Mouse (Mus musculus): ENCODE data around the gene Arsg. TPM values are rescaled to one million over a fixed set of nuclear protein-coding genes. Genes with fewer than 3 reads are reported as not detected.

Arsg gene
- polyA plus RNA-seq, 1 experiment from 2014 or later, result 4.1 TPM

- Histone ChIP-seq H3K4me2 (ENCODE audit: low read depth, low read length) (no peak overlapping the region), H3K27me3 (ENCODE audit: control insufficient read depth, insufficient read depth, low read length) (no peaks in the 10 kb centered on the region), H3K27ac (ENCODE audit: low read length) (no peak overlapping the region), H3K36me3 (ENCODE audit: control insufficient read depth, insufficient read depth, low read length) (no peaks in the 10 kb centered on the region), H3K4me1 (ENCODE audit: control insufficient read depth, insufficient read depth, low read length) (peaks cover 17% of the 10 kb centered on the region), H3K9ac (ENCODE audit: low read length) (no peak overlapping the region), H3K9me3 (replicated peaks; ENCODE audit: control insufficient read depth, low read length) (no peaks in the 10 kb centered on the region), H3K4me3 (replicated peaks; ENCODE audit: low read length) (no peak overlapping the region)
- 23% methylated on average over 12 of the region's 12 CpGs for WGBS
- peak; percentile 14; the same call in 1 of the 2 replicates for ATAC-seq (ENCODE audit: insufficient read depth, low FRiP score)
These were observed 72.5 kb downstream of the Arsg start for GRCm38 (mm10) chr11:109545700-109546143.

- Histone ChIP-seq H3K27me3 (ENCODE audit: control insufficient read depth, insufficient read depth, low read length) (no peaks in the 10 kb centered on the region), H3K4me2 (ENCODE audit: low read depth, low read length) (no peak overlapping the region), H3K36me3 (ENCODE audit: control insufficient read depth, insufficient read depth, low read length) (no peaks in the 10 kb centered on the region), H3K9ac (ENCODE audit: low read length) (no peak overlapping the region), H3K4me1 (ENCODE audit: control insufficient read depth, insufficient read depth, low read length) (peaks cover 17% of the 10 kb centered on the region), H3K4me3 (replicated peaks; ENCODE audit: low read length) (no peak overlapping the region), H3K9me3 (replicated peaks; ENCODE audit: control insufficient read depth, low read length) (no peaks in the 10 kb centered on the region), H3K27ac (ENCODE audit: low read length) (no peak overlapping the region)
- WGBS, result 49% methylated on average over 16 of the region's 16 CpGs
- no peak for ATAC-seq (ENCODE audit: insufficient read depth, low FRiP score)
These were observed 73.3 kb downstream of the Arsg start for GRCm38 (mm10) chr11:109546305-109547001.

- Histone ChIP-seq H3K9ac (ENCODE audit: low read length) (no peak overlapping the region), H3K27me3 (ENCODE audit: control insufficient read depth, insufficient read depth, low read length) (no peaks in the 10 kb centered on the region), H3K9me3 (replicated peaks; ENCODE audit: control insufficient read depth, low read length) (no peaks in the 10 kb centered on the region), H3K4me3 (replicated peaks; ENCODE audit: low read length) (no peak overlapping the region), H3K27ac (ENCODE audit: low read length) (no peak overlapping the region), H3K4me1 (ENCODE audit: control insufficient read depth, insufficient read depth, low read length) (peaks cover 17% of the 10 kb centered on the region), H3K4me2 (ENCODE audit: low read depth, low read length) (no peak overlapping the region), H3K36me3 (ENCODE audit: control insufficient read depth, insufficient read depth, low read length) (no peaks in the 10 kb centered on the region)
- WGBS, result 95% methylated on average over 1 of the region's 1 CpGs
- ATAC-seq (ENCODE audit: insufficient read depth, low FRiP score), result no peak
These were observed 74.5 kb downstream of the Arsg start for GRCm38 (mm10) chr11:109547652-109548051.

GRCm38 (mm10) chr11:109549599-109550290 is 76.6 kb downstream of the Arsg start:
- no peaks in the 10 kb centered on the region for H3K36me3 ChIP-seq (ENCODE audit: control insufficient read depth, insufficient read depth, low read length)
- no peak overlapping the region for H3K4me2 ChIP-seq (ENCODE audit: low read depth, low read length)
- H3K27ac ChIP-seq (ENCODE audit: low read length), result peak overlapping the region; percentile 48; the same call in 1 of the 2 replicates
- no peak overlapping the region for H3K9ac ChIP-seq (ENCODE audit: low read length)
- no peak overlapping the region for H3K4me3 ChIP-seq (replicated peaks; ENCODE audit: low read length)
- no peaks in the 10 kb centered on the region for H3K9me3 ChIP-seq (replicated peaks; ENCODE audit: control insufficient read depth, low read length)
- peaks cover 30% of the 10 kb centered on the region for H3K4me1 ChIP-seq (ENCODE audit: control insufficient read depth, insufficient read depth, low read length)
- peak; percentile 56; the same call in 1 of the 2 replicates for ATAC-seq (ENCODE audit: insufficient read depth, low FRiP score)
- 43% methylated on average over 5 of the region's 5 CpGs for WGBS
- H3K27me3 ChIP-seq (ENCODE audit: control insufficient read depth, insufficient read depth, low read length), result no peaks in the 10 kb centered on the region

- peak overlapping the region; percentile 89 for H3K27ac ChIP-seq (ENCODE audit: low read length)
- no peak for ATAC-seq (ENCODE audit: insufficient read depth, low FRiP score)
- H3K4me2 ChIP-seq (ENCODE audit: low read depth, low read length), result no peak overlapping the region
- H3K27me3 ChIP-seq (ENCODE audit: control insufficient read depth, insufficient read depth, low read length), result no peaks in the 10 kb centered on the region
- H3K4me1 ChIP-seq (ENCODE audit: control insufficient read depth, insufficient read depth, low read length), result peaks cover 32% of the 10 kb centered on the region
- WGBS, result 62% methylated on average over 4 of the region's 4 CpGs
- H3K36me3 ChIP-seq (ENCODE audit: control insufficient read depth, insufficient read depth, low read length), result no peaks in the 10 kb centered on the region
- no peaks in the 10 kb centered on the region for H3K9me3 ChIP-seq (replicated peaks; ENCODE audit: control insufficient read depth, low read length)
- H3K9ac ChIP-seq (ENCODE audit: low read length), result peak overlapping the region; percentile 51
- H3K4me3 ChIP-seq (replicated peaks; ENCODE audit: low read length), result no peak overlapping the region
These were observed 80.7 kb downstream of the Arsg start for GRCm38 (mm10) chr11:109553921-109554320.

- H3K4me2 ChIP-seq (ENCODE audit: low read depth, low read length), result no peak overlapping the region
- H3K4me1 ChIP-seq (ENCODE audit: control insufficient read depth, insufficient read depth, low read length), result peaks cover 31% of the 10 kb centered on the region
- ATAC-seq (ENCODE audit: insufficient read depth, low FRiP score), result peak; percentile 82
- no peaks in the 10 kb centered on the region for H3K27me3 ChIP-seq (ENCODE audit: control insufficient read depth, insufficient read depth, low read length)
- 36% methylated on average over 3 of the region's 3 CpGs for WGBS
- peak overlapping the region; percentile 89 for H3K27ac ChIP-seq (ENCODE audit: low read length)
- H3K36me3 ChIP-seq (ENCODE audit: control insufficient read depth, insufficient read depth, low read length), result no peaks in the 10 kb centered on the region
- H3K9me3 ChIP-seq (replicated peaks; ENCODE audit: control insufficient read depth, low read length), result no peaks in the 10 kb centered on the region
- peak overlapping the region; percentile 51 for H3K9ac ChIP-seq (ENCODE audit: low read length)
- no peak overlapping the region for H3K4me3 ChIP-seq (replicated peaks; ENCODE audit: low read length)
These were observed 81.3 kb downstream of the Arsg start for GRCm38 (mm10) chr11:109554443-109554842.

GRCm38 (mm10) chr11:109556130-109556529 is 83.0 kb downstream of the Arsg start:
- Histone ChIP-seq H3K9me3 (replicated peaks; ENCODE audit: control insufficient read depth, low read length) (no peaks in the 10 kb centered on the region), H3K4me3 (replicated peaks; ENCODE audit: low read length) (no peak overlapping the region), H3K9ac (ENCODE audit: low read length) (peak overlapping the region; percentile 7; the same call in 1 of the 2 replicates), H3K4me1 (ENCODE audit: control insufficient read depth, insufficient read depth, low read length) (peaks cover 30% of the 10 kb centered on the region), H3K27me3 (ENCODE audit: control insufficient read depth, insufficient read depth, low read length) (no peaks in the 10 kb centered on the region), H3K4me2 (ENCODE audit: low read depth, low read length) (no peak overlapping the region), H3K27ac (ENCODE audit: low read length) (peak overlapping the region; percentile 65), H3K36me3 (ENCODE audit: control insufficient read depth, insufficient read depth, low read length) (no peaks in the 10 kb centered on the region)
- WGBS, result 72% methylated on average over 6 of the region's 6 CpGs
- peak; percentile 90 for ATAC-seq (ENCODE audit: insufficient read depth, low FRiP score)

GRCm38 (mm10) chr11:109557419-109557818 is 84.2 kb downstream of the Arsg start:
- no peak overlapping the region for H3K27ac ChIP-seq (ENCODE audit: low read length)
- H3K27me3 ChIP-seq (ENCODE audit: control insufficient read depth, insufficient read depth, low read length), result no peaks in the 10 kb centered on the region
- ATAC-seq (ENCODE audit: insufficient read depth, low FRiP score), result no peak
- H3K36me3 ChIP-seq (ENCODE audit: control insufficient read depth, insufficient read depth, low read length), result no peaks in the 10 kb centered on the region
- H3K9ac ChIP-seq (ENCODE audit: low read length), result no peak overlapping the region
- no peaks in the 10 kb centered on the region for H3K9me3 ChIP-seq (replicated peaks; ENCODE audit: control insufficient read depth, low read length)
- H3K4me3 ChIP-seq (replicated peaks; ENCODE audit: low read length), result no peak overlapping the region
- no peak overlapping the region for H3K4me2 ChIP-seq (ENCODE audit: low read depth, low read length)
- WGBS, result 67% methylated on average over 11 of the region's 11 CpGs
- peaks cover 36% of the 10 kb centered on the region for H3K4me1 ChIP-seq (ENCODE audit: control insufficient read depth, insufficient read depth, low read length)

- no peak for ATAC-seq (ENCODE audit: insufficient read depth, low FRiP score)
- no peaks in the 10 kb centered on the region for H3K36me3 ChIP-seq (ENCODE audit: control insufficient read depth, insufficient read depth, low read length)
- no peak overlapping the region for H3K4me2 ChIP-seq (ENCODE audit: low read depth, low read length)
- no peak overlapping the region for H3K4me3 ChIP-seq (replicated peaks; ENCODE audit: low read length)
- no peaks in the 10 kb centered on the region for H3K9me3 ChIP-seq (replicated peaks; ENCODE audit: control insufficient read depth, low read length)
- no peak overlapping the region for H3K27ac ChIP-seq (ENCODE audit: low read length)
- WGBS, result 87% methylated on average over 12 of the region's 12 CpGs
- no peak overlapping the region for H3K9ac ChIP-seq (ENCODE audit: low read length)
- H3K4me1 ChIP-seq (ENCODE audit: control insufficient read depth, insufficient read depth, low read length), result peaks cover 24% of the 10 kb centered on the region
- H3K27me3 ChIP-seq (ENCODE audit: control insufficient read depth, insufficient read depth, low read length), result no peaks in the 10 kb centered on the region
These were observed 86.1 kb downstream of the Arsg start for GRCm38 (mm10) chr11:109559241-109559640.
